Mouse (Mus musculus): ENCODE data around the gene Kndc1.

GRCm38 (mm10) chr7:139972923-139973331 is 78.4 kb downstream of the Kndc1 start:
- no peak for TF ChIP-seq CTCF (IDR thresholded peaks at IDR 0.05; ENCODE audit: low read depth)
- TF ChIP-seq EP300 (IDR thresholded peaks at IDR 0.05; ENCODE audit: low read depth) = no peak

All from liver, embryonic 14.5 days (tissue).